Mouse (Mus musculus) limb, embryonic 13.5 days (tissue): ENCODE measurements around the gene Znhit6. TPM values are rescaled to one million over a fixed set of nuclear protein-coding genes. Genes with fewer than 3 reads are reported as not detected.
A peak's percentile ranks its signal among the peaks of the same experiment; 100 is the strongest.

Source experiments
- ATAC-seq: fragments of 200-750 bp; cut with Nextera tagmentation; 2 replicates; pipeline ENCODE4 v1.8.0; 2017; ENCODE audit warnings: low read depth, moderate number of reproducible peaks, moderate TSS enrichment; ENCODE audit not compliant: low FRiP score
- H3K27ac ChIP-seq: fragments of 300-500 bp; sonication (generic); 2 replicates; pipeline ENCODE4 v1.5.1; 2015; ENCODE audit warnings: inconsistent platforms, mild to moderate bottlenecking, moderate library complexity
- H3K27me3 ChIP-seq: fragments of 300-500 bp; sonication (generic); 2 replicates; pipeline ENCODE4 v1.6.1; 2015; ENCODE audit warnings: mild to moderate bottlenecking, inconsistent platforms
- H3K36me3 ChIP-seq: fragments of 300-500 bp; sonication (generic); 2 replicates; pipeline ENCODE4 v1.6.1; 2015; ENCODE audit warnings: inconsistent platforms, mild to moderate bottlenecking, moderate library complexity
- H3K4me1 ChIP-seq: fragments of 300-500 bp; sonication (generic); 2 replicates; pipeline ENCODE4 v1.6.1; 2015; ENCODE audit warnings: inconsistent platforms
- H3K4me2 ChIP-seq: fragments of 300-500 bp; sonication (generic); replicated peaks from 2 replicates; pipeline ENCODE4 v1.6.1; 2015; ENCODE audit warnings: inconsistent platforms, mild to moderate bottlenecking, moderate library complexity
- H3K4me3 ChIP-seq: fragments of 300-500 bp; sonication (generic); 2 replicates; pipeline ENCODE4 v1.5.1; 2015; ENCODE audit warnings: moderate library complexity, mild to moderate bottlenecking, inconsistent platforms
- H3K9ac ChIP-seq: fragments of 300-500 bp; sonication (generic); 2 replicates; pipeline ENCODE4 v1.6.1; 2015; ENCODE audit warnings: mild to moderate bottlenecking, inconsistent platforms
- H3K9me3 ChIP-seq: fragments of 300-500 bp; sonication (generic); 2 replicates; pipeline ENCODE4 v1.6.1; 2016; ENCODE audit warnings: inconsistent platforms
- WGBS: fragments of 180-500 bp; shearing (Covaris S2); methylation state at CpG from one replicate; pipeline ENCODE4 v1.1.7; 2015; 5-methylcytosine and 5-hydroxymethylcytosine counted together
- polyA plus RNA-seq: library from polyadenylated mRNA; unstranded; fragments of >200 nt; fragmentation: Nextera tagmentation; extraction: Ambion mirVana; gene quantifications from 2 replicates; pipeline ENCODE4 v1.2.1, GENCODE M21; 2015

Znhit6 gene
- polyA plus RNA-seq, 1 experiment from 2014 or later: 41.6 TPM

DNA sequence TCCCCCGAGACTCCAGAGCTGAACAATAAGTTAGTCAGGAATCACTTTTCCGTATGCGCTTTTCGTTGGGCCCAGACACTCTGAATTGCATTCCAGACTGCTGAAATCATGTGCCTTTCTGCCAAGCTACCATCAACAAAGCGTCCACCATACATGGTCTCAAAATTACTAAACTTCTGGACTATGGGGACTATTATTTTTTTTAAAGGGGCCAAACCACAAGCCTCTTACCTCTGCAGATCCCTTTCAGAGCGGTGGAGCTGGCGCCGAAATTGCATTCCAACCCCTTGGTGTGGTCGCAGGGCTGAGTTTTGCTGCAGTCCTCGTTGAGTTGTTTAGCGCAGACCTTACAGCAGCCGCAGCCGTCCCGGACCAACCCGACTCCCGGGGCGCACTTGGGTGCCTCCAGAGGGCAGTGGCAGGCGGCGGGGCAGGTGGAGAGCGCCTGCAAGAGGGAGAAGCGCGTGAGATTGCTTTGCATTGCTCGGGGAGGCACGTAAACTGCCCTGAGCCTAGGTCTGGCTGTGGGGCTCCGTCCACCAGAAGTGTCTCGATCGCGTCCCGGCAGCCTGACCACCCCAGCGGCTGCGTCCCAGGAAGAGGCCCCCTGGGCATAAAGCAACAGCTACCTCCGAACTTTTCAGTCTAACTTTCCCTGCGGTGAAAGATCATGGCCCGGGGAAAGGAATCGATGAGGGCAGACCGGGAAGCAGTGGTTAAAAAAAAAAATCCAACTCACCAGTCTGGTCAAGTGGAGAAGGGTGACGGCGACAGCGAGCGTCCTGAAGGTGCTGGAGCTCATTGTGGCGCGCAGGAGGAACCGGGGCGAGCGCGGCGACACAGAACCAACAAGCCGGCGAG lies 73.2 kb downstream of the Znhit6 start:
- H3K4me1 ChIP-seq: peaks cover 67% of the 10 kb centered on the region
- peak overlapping the region; percentile 98 for H3K27ac ChIP-seq
- no peaks in the 10 kb centered on the region for H3K27me3 ChIP-seq
- no peaks in the 10 kb centered on the region for H3K9me3 ChIP-seq
- peak; percentile 31 for ATAC-seq
- H3K9ac ChIP-seq: peak overlapping the region; percentile 93
- H3K4me3 ChIP-seq: peak overlapping the region; percentile 78
- H3K4me2 ChIP-seq: peak overlapping the region; percentile 75
- WGBS: under 1% methylated on average over 49 of the region's 49 CpGs
- H3K36me3 ChIP-seq: peaks cover 17% of the 10 kb centered on the region

DNA sequence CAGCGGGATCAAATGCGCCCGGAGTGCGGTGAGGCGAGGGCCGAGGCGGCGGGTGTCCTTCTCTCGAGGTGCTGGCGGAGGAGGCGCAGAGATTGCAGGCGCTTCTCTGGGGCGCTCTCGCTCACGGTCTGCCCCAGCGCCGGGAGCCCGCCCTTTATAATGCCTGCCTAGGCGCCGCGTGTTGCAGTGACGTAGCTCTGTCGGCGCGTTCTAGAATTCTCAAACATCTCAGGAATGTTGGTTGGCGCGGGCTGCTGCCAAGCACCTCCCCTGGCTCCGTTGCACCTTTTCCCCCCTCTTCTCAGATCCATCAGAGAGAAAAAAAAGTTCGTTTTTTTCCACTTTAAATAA lies 73.8 kb downstream of the Znhit6 start, which contains the start of gene Ccn1:
Gene Ccn1, minus strand, starts transcription at position 130 of the 351 bp plus-strand sequence.
- H3K4me1 ChIP-seq: peaks cover 72% of the 10 kb centered on the region
- no peaks in the 10 kb centered on the region for H3K27me3 ChIP-seq
- peak within 1 kb of the TSS; percentile 75 for H3K4me2 ChIP-seq
- under 1% methylated on average over 21 of the region's 29 CpGs for WGBS
- H3K4me3 ChIP-seq: peak within 1 kb of the TSS; percentile 78
- H3K36me3 ChIP-seq: peaks cover 17% of the 10 kb centered on the region
- peak within 1 kb of the TSS; percentile 98 for H3K27ac ChIP-seq
- H3K9ac ChIP-seq: peak within 1 kb of the TSS; percentile 93
- H3K9me3 ChIP-seq: no peaks in the 10 kb centered on the region
- ATAC-seq: peak; percentile 75

DNA sequence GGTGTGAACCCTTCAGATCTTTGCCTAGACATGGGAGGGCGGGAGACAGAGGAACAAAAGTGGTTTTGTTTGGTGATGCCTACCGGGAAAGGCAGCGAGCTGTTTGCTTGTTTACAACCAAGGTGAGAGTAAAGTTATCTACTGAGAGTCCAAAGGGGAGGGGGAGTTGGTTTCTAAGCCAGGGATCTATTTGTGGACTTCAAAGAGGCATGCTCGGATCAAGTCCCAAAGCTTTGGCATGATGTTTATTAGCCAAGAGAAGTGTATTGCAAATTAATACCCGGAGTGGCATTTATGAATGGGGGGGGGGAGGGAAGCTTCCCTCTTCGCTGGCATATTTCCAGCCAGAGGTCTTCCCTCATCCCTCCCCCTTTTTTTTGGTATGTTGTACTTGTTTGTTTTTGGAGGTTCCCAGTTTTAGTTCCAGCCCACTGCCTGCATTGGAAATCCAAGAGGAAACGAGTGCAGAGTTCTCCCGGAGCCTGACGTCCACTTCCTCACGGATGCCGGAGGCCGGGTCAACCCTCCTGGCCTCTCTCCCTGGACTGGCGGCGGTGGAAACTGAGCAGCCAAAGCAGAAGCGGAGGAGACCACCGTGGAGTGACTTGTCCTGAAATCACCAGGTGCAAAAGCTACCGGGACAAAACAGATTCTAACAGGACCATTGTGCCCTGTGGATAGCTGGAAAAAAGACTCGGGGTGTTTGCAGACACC lies 74.5 kb downstream of the Znhit6 start:
- no peaks in the 10 kb centered on the region for H3K9me3 ChIP-seq
- H3K27me3 ChIP-seq: no peaks in the 10 kb centered on the region
- H3K9ac ChIP-seq: peak overlapping the region; percentile 57
- peak overlapping the region; percentile 98 for H3K27ac ChIP-seq
- WGBS: 2% methylated on average over 18 of the region's 18 CpGs
- ATAC-seq: no peak
- H3K4me3 ChIP-seq: peak overlapping the region; percentile 78
- peaks cover 17% of the 10 kb centered on the region for H3K36me3 ChIP-seq
- peak overlapping the region; percentile 75 for H3K4me2 ChIP-seq
- H3K4me1 ChIP-seq: peaks cover 72% of the 10 kb centered on the region

DNA sequence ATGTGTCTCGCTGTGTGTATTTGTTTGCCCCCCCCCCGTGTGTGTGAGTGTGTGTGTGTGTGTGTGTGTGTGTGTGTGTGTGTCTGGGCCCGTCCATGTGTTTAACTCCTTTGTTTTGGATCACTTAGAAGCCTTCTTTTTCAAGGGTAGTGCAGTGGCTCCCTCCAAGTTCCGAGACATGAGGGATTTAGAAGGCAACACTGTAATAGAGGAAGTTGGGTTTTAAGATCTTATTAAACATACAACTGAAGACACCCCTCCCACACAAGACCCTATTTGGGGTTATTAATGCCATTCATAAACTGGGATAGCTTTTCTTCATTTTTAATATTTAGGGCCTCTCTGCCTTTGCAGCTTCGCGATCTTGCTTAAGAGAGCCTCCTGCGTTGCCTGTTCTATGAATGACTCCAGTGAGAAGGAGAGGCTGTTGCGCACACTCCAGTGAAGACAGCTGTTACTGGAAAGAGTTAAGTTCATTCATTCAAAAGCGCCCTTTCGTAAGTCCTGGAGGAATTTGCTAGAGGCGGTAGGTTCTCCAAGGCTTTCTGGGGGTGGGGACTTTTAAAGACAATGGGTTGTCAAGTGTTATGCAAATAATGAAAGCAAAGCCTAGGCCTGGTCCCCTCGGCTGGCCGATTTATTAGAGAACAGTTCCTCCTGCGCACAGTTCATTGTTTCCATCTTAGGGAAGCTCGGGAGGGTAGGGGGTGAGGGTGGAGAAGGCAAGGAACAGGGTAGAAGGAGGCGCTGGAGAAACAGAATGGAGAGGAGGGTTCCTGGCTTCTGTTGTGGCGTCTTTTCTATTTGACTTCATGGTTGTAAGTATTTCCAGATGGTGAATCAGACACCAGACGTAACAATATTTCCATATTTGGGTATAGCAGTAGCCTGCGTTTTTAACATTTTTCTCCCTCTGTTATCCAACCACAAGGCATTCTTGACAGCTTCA lies 75.3 kb downstream of the Znhit6 start:
- no peaks in the 10 kb centered on the region for H3K9me3 ChIP-seq
- H3K36me3 ChIP-seq: peaks cover 17% of the 10 kb centered on the region
- H3K9ac ChIP-seq: peak overlapping the region; percentile 57
- peak; percentile 21 for ATAC-seq
- peaks cover 66% of the 10 kb centered on the region for H3K4me1 ChIP-seq
- H3K4me2 ChIP-seq: peak overlapping the region; percentile 75
- peak overlapping the region; percentile 78 for H3K4me3 ChIP-seq
- WGBS: 4% methylated on average over 19 of the region's 19 CpGs
- peak overlapping the region; percentile 98 for H3K27ac ChIP-seq
- H3K27me3 ChIP-seq: no peaks in the 10 kb centered on the region

DNA sequence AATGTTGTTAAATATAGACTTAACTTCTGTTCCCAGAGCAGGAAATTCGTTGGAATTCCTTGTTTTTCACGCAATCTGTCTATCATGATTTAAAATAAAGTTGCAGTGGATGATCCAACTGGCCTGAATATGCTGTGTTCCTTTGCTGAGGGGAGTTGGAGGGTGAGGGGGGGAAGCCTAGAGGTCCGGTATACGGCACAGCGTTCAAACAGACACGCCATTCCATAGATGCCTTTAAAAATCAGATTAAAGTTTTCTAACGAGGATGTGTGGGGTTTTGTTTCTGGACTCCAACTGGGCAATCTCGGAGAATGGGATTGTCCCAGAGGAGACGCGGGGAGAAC lies 75.9 kb downstream of the Znhit6 start:
- H3K9ac ChIP-seq: peak overlapping the region; percentile 77
- no peaks in the 10 kb centered on the region for H3K27me3 ChIP-seq
- H3K4me3 ChIP-seq: peak overlapping the region; percentile 78
- H3K27ac ChIP-seq: peak overlapping the region; percentile 98
- H3K4me2 ChIP-seq: peak overlapping the region; percentile 75
- no peak for ATAC-seq
- H3K36me3 ChIP-seq: peaks cover 16% of the 10 kb centered on the region
- H3K4me1 ChIP-seq: peaks cover 65% of the 10 kb centered on the region
- no peaks in the 10 kb centered on the region for H3K9me3 ChIP-seq
- 2% methylated on average over 10 of the region's 10 CpGs for WGBS

DNA sequence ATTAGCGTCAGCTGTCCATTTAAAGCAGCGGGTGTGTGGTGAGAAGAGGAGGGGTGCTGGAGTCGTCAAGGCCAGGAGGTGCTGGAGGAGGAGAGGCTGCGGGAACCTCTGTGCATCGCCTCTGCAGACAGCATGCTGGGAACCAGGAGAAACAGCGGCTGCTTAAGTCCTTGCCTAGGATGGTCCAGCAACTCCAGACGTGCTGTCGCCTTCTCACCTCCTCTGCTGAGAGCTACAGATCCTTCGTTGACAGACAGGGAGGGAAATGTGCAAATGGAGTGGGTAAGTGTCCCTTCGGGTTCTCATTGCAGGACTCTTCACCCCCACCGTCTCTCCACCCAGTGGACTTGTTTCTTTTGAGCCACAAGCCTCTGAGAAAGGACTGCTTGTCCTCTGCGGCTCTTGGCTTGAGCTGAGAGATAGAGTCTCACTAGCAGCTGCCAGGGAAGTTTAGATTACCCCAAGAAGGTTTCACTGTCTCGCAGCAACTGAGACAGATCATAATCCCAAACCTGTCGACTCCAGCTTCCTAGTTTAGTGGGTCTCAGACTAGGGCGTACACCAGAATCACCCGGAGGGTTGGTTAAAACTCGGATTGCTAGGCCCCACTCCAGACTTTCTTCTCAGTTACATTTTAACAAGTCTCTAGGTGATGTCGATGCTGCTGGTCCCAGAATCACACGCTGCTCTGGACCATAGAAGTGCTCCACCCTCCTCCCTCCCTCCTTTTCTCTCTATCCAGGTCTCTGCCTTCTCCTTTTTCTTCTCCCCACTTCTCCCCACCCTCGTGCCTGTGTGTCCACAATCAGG lies 76.5 kb downstream of the Znhit6 start:
- ATAC-seq: no peak
- H3K4me3 ChIP-seq: peak overlapping the region; percentile 78
- H3K27ac ChIP-seq: peak overlapping the region; percentile 98
- peaks cover 60% of the 10 kb centered on the region for H3K4me1 ChIP-seq
- no peaks in the 10 kb centered on the region for H3K9me3 ChIP-seq
- no peaks in the 10 kb centered on the region for H3K27me3 ChIP-seq
- peak overlapping the region; percentile 75 for H3K4me2 ChIP-seq
- 4% methylated on average over 20 of the region's 20 CpGs for WGBS
- peaks cover 10% of the 10 kb centered on the region for H3K36me3 ChIP-seq
- peak overlapping the region; percentile 77 for H3K9ac ChIP-seq

DNA sequence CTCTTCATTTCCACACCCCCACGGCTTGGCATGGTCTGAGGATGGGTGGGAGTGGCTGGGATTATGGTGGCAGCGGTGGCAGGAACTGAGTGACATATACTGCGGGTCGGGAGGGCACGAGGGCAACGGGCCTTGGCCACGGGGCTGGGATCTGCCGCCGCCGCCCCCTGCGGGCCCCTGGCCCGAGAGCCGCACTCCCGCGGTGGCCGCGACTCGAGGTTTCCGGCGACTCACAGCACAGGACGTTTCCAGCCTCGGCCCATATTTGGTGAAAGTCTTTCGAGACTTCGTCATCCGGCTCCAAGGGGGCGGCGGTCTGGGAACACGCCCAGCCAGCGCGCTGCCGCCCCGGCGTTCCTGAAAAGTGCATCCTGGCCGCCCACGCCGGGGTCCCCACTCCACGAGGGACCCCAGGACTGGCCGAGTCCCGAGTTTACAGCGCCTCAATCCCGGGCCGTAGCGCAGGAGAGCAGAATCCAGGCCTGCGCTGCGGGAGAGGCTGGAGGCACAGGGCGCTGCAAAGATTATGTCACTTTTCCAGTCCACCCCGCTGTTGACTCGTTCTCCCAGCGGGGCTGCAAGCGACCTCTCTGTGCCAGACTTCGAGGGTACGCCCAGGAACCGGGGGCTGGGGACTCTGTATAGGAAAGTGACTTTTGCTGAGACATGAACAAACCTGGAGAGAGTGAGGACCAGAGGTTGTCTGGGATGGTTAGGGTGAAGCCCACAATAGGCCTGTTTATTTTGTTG lies 77.4 kb downstream of the Znhit6 start:
- Histone ChIP-seq H3K9me3 (no peaks in the 10 kb centered on the region), H3K4me3 (peak overlapping the region; percentile 78), H3K4me1 (peaks cover 51% of the 10 kb centered on the region), H3K9ac (peak overlapping the region; percentile 77), H3K27me3 (no peaks in the 10 kb centered on the region), H3K36me3 (peaks cover 2% of the 10 kb centered on the region; the same call in 1 of the 2 replicates), H3K27ac (peak overlapping the region; percentile 98), H3K4me2 (peak overlapping the region; percentile 75)
- under 1% methylated on average over 53 of the region's 53 CpGs for WGBS
- ATAC-seq: peak; percentile 16

DNA sequence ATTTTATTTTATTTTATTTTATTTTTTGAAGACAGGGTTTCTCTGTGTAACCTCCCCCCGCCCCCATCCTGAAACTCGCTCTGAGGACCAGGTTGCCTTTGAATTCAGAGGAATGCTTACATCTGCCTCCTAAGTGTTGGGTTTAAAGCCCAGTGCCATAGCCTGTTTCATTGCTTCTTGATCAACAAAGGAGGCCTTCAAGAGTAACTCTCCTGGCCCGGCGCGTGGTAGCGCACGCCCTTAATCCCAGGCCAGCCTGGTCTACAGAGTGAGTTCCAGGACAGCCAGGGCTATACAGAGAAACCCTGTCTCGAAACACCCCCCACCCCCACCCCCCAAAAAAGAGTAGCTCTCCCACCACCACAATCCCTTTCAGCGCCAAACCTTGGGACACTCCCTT lies 78.0 kb downstream of the Znhit6 start:
- Histone ChIP-seq H3K36me3 (no peaks in the 10 kb centered on the region), H3K4me3 (no peak overlapping the region; the same call in 1 of the 2 replicates), H3K9ac (no peak overlapping the region), H3K4me2 (peak overlapping the region; percentile 75), H3K9me3 (no peaks in the 10 kb centered on the region), H3K27me3 (no peaks in the 10 kb centered on the region), H3K4me1 (peaks cover 49% of the 10 kb centered on the region), H3K27ac (no peak overlapping the region)
- WGBS: 51% methylated on average over 9 of the region's 9 CpGs
- ATAC-seq: no peak
